Mouse (Mus musculus) adrenal gland, postnatal 36 days (tissue): ENCODE measurements around the gene Moap1. TPM values are rescaled to one million over a fixed set of nuclear protein-coding genes. Genes with fewer than 3 reads are reported as not detected.
A peak's percentile ranks its signal among the peaks of the same experiment; 100 is the strongest.

Experiments
- DNase-seq, 2 experiments: peaks; one replicate each; pipeline ENCODE4 v3.0.0; 2021; ENCODE audit warnings: mixed read lengths in 1 of 2
- total RNA-seq, 2 experiments: library from RNA; stranded (reverse); gene quantifications; 2 replicates each; pipeline ENCODE4 v1.2.3; 2021

Moap1 gene
- total RNA-seq, 2 experiments from 2014 or later, result 7.7 to 15.3 TPM

- DNase-seq, result no peak
Measured at GRCm38 (mm10) chr12:102705906-102706640, 37.4 kb downstream of the Moap1 start.

- peak; percentile 89 to 94 for DNase-seq
Measured at GRCm38 (mm10) chr12:102705216-102705871, 38.1 kb downstream of the Moap1 start.

GRCm38 (mm10) chr12:102704457-102705198, 38.8 kb downstream of the Moap1 start, which contains the start of gene Itpk1:
Itpk1 (minus strand) TSS chr12:102704930.
- DNase-seq, result peak; percentile 70 to 84

GRCm38 (mm10) chr12:102703921-102704408, 39.5 kb downstream of the Moap1 start:
- no peak for DNase-seq

- no peak for DNase-seq
Measured at GRCm38 (mm10) chr12:102703441-102703840, 40.0 kb downstream of the Moap1 start.

GRCm38 (mm10) chr12:102703111-102703412, 40.4 kb downstream of the Moap1 start:
- peak in 1 of 2 experiments; percentile 60 for DNase-seq

GRCm38 (mm10) chr12:102702356-102703110, 40.9 kb downstream of the Moap1 start:
- DNase-seq, result peak; percentile 80 to 90

GRCm38 (mm10) chr12:102701691-102702207, 41.7 kb downstream of the Moap1 start:
- no peak for DNase-seq

GRCm38 (mm10) chr12:102700453-102700852, 43.0 kb downstream of the Moap1 start:
- DNase-seq, result no peak

GRCm38 (mm10) chr12:102699156-102699555, 44.3 kb downstream of the Moap1 start:
- DNase-seq, result no peak

GRCm38 (mm10) chr12:102698089-102698684, 45.3 kb downstream of the Moap1 start:
- no peak for DNase-seq

GRCm38 (mm10) chr12:102697381-102697780, 46.1 kb downstream of the Moap1 start:
- DNase-seq, result no peak

GRCm38 (mm10) chr12:102696635-102697354, 46.7 kb downstream of the Moap1 start:
- DNase-seq, result no peak

GRCm38 (mm10) chr12:102695369-102696239, 47.9 kb downstream of the Moap1 start:
- DNase-seq, result no peak

Other genes starting within 250 kb of the Moap1 start
- gene Chga, start 188.7 kb downstream of the Moap1 start, total RNA-seq, result 1,000 to 10,000 TPM; 1,253 to 1,514 TPM
- gene Itpk1, start 38.7 kb downstream of the Moap1 start, total RNA-seq, result 100 to 1,000 TPM in 1 of 2 experiments, 10 to 100 TPM in 1; 45.7 to 114 TPM
- gene Tmem251, start 101 bp upstream of the Moap1 start, total RNA-seq, result 10 to 100 TPM in 1 of 2 experiments, 1 to 10 TPM in 1; 7.0 to 10.8 TPM
- gene Gm28051, start 14.1 kb upstream of the Moap1 start, total RNA-seq, result not detected
- 10 to 100 TPM; 15.5 to 15.8 TPM for gene Gon7, start 14.1 kb upstream of the Moap1 start, total RNA-seq
- gene Ubr7, start 14.3 kb upstream of the Moap1 start, total RNA-seq, result 10 to 100 TPM; 34.7 to 35.7 TPM
- 1 to 10 TPM; 6.6 to 8.2 TPM for gene Gm20604, start 15.0 kb upstream of the Moap1 start, total RNA-seq
- gene Btbd7, start 134.8 kb upstream of the Moap1 start, total RNA-seq, result 10 to 100 TPM; 45.8 to 55.9 TPM
- gene Cox8c, start 155.7 kb upstream of the Moap1 start, total RNA-seq, result not detected
- gene Unc79, start 205.2 kb upstream of the Moap1 start, total RNA-seq, result 1 to 10 TPM; 6.2 TPM